Mouse (Mus musculus) lung, postnatal 0 days (tissue): ENCODE data around the gene Zkscan8. TPM values are rescaled to one million over a fixed set of nuclear protein-coding genes. Genes with fewer than 3 reads are reported as not detected.
"Not testable (repeated sequence)": the region's sequence is repeated elsewhere in the genome, so short reads cannot be mapped to it uniquely, and the experiment has no call there.

ENCODE experiments used
- ATAC-seq: fragments of 200-750 bp; cut with Nextera tagmentation; 2 replicates; pipeline ENCODE4 v1.8.0; 2017; ENCODE audit warnings: moderate library complexity
- DNase-seq: peaks from one replicate; pipeline ENCODE4 v3.0.0-alpha.2; 2016; ENCODE audit warnings: low spot score
- H3K27ac ChIP-seq: fragments of 300-500 bp; sonication (generic); 2 replicates; pipeline ENCODE4 v1.5.1; 2014; ENCODE audit warnings: antibody characterized with exemption, mild to moderate bottlenecking, low read length, mixed read lengths
- H3K27me3 ChIP-seq: fragments of 300-500 bp; sonication (generic); replicated peaks from 2 replicates; pipeline ENCODE4 v1.6.1; 2014; ENCODE audit warnings: low read length, mixed read lengths; ENCODE audit not compliant: insufficient read depth
- H3K36me3 ChIP-seq: fragments of 300-500 bp; sonication (generic); 2 replicates; pipeline ENCODE4 v1.6.1; 2014; ENCODE audit warnings: low read length, mixed read lengths; ENCODE audit not compliant: insufficient read depth
- H3K4me1 ChIP-seq: fragments of 300-500 bp; sonication (generic); 2 replicates; pipeline ENCODE4 v1.6.1; 2014; ENCODE audit warnings: antibody characterized with exemption, low read depth, low read length, mixed read lengths; ENCODE audit not compliant: insufficient read depth
- H3K4me2 ChIP-seq: fragments of 300-500 bp; sonication (generic); replicated peaks from 2 replicates; pipeline ENCODE4 v1.6.1; 2014; ENCODE audit warnings: low read depth, mild to moderate bottlenecking, low read length, moderate library complexity, mixed read lengths
- H3K4me3 ChIP-seq: fragments of 300-500 bp; sonication (generic); 2 replicates; pipeline ENCODE4 v1.5.1; 2014; ENCODE audit warnings: low read depth, low read length
- H3K9ac ChIP-seq: fragments of 300-500 bp; sonication (generic); replicated peaks from 2 replicates; pipeline ENCODE4 v1.6.1; 2014; ENCODE audit warnings: low read depth, mild to moderate bottlenecking
- H3K9me3 ChIP-seq: fragments of 300-500 bp; sonication (generic); 2 replicates; pipeline ENCODE4 v1.6.1; 2016; ENCODE audit warnings: low read length, mixed read lengths
- CTCF ChIP-seq: IDR thresholded peaks from 2 replicates; pipeline ENCODE4 v1.5.1; 2016; ENCODE audit warnings: antibody characterized with exemption, mild to moderate bottlenecking
- EP300 ChIP-seq: IDR thresholded peaks from 2 replicates; pipeline ENCODE4 v1.6.1; 2016; ENCODE audit warnings: antibody characterized with exemption, mild to moderate bottlenecking, control low read depth
- WGBS: fragments of 180-500 bp; shearing (Covaris S2); extraction: QIAGEN DNeasy Blood & Tissue Kit; methylation state at CpG from one replicate; pipeline ENCODE4 v1.1.7; 2014; 5-methylcytosine and 5-hydroxymethylcytosine counted together
- polyA plus RNA-seq: library from polyadenylated mRNA; unstranded; fragments of >200 nt; fragmentation: Nextera tagmentation; extraction: Ambion mirVana; gene quantifications from 2 replicates; pipeline ENCODE4 v1.2.1, GENCODE M21; 2015

Gene Zkscan8
- polyA plus RNA-seq, 1 experiment from 2014 or later, result 3.4 TPM

GRCm38 (mm10) chr13:21506221-21506649, 24.7 kb downstream of the Zkscan8 start:
- H3K9me3 ChIP-seq, result no peaks in the 10 kb centered on the region
- H3K27me3 ChIP-seq, result no peaks in the 10 kb centered on the region
- no peaks in the 10 kb centered on the region for H3K4me1 ChIP-seq
- DNase-seq, result peak; percentile 94
- H3K36me3 ChIP-seq, result no peaks in the 10 kb centered on the region
- peak overlapping the region; percentile 9; the same call in 1 of the 2 replicates for H3K9ac ChIP-seq
- 1% methylated on average over 21 of the region's 21 CpGs for WGBS
- peak overlapping the region; percentile 36 for H3K4me2 ChIP-seq
- peak overlapping the region; percentile 60 for H3K27ac ChIP-seq
- TF ChIP-seq EP300, result peak; percentile 63; the same call in 1 of the 2 replicates
- TF ChIP-seq CTCF, result no peak
- peak overlapping the region; percentile 52 for H3K4me3 ChIP-seq
- ATAC-seq, result peak; percentile 100

DNA sequence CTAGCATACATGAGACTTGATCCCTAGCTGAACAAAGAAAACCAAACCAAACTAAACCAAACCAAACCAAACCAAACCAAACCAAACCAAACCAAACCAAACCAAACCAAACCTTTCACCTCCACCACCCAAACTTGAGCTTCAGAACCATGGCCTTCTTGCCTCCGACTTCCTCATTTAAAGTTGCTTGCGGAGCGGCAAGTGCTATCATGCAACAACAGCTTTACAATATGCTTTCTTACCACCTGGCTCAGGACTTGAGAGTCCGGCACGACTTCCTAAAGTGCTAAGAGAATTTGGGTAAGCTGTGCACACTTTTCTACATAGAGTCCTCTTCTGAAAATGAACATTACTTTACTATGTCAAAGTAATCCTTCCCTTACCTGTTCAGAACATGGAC, 28.6 kb downstream of the Zkscan8 start:
- 82% methylated on average over 5 of the region's 5 CpGs for WGBS
- no peak overlapping the region for H3K4me3 ChIP-seq
- H3K9me3 ChIP-seq, result no peaks in the 10 kb centered on the region
- no peaks in the 10 kb centered on the region for H3K27me3 ChIP-seq
- H3K9ac ChIP-seq, result no peak overlapping the region
- no peaks in the 10 kb centered on the region for H3K36me3 ChIP-seq
- no peak overlapping the region for H3K27ac ChIP-seq
- DNase-seq (no peak), ATAC-seq (no peak)
- no peaks in the 10 kb centered on the region for H3K4me1 ChIP-seq
- TF ChIP-seq CTCF (no peak), EP300 (no peak)
- H3K4me2 ChIP-seq, result no peak overlapping the region

DNA sequence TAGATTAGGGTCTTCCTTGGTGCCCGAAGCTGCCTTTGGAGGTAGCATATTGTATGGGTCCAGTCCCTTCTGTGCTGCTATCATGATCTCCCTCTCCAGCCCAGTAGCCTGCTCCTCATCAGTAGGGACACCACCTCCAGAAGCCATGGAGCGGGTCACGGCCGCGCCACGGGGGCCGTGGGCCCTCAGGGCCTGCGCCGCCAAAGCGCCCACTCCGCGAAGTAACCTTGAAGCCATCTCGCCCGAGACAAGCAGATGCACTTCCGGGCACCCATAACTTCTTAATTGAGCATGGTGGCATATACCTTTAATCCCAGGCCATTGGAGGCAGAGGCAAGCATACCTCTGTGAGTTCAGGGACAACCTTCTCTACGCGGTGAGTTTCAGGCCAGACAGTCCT, 29.7 kb downstream of the Zkscan8 start, which contains the start of gene Gm11273:
TSS of gene Gm11273 (minus strand) at position 237 of the 400 bp plus-strand sequence.
- DNase-seq, H3K9me3 ChIP-seq, H3K27me3 ChIP-seq, H3K9ac ChIP-seq, H3K4me3 ChIP-seq, H3K27ac ChIP-seq, H3K4me2 ChIP-seq, ATAC-seq, H3K4me1 ChIP-seq, H3K36me3 ChIP-seq: not testable (repeated sequence)
- WGBS, result 91% methylated on average over 17 of the region's 17 CpGs

- Histone ChIP-seq H3K4me1 (no peaks in the 10 kb centered on the region), H3K9ac (no peak within 1 kb of the TSS), H3K36me3 (no peaks in the 10 kb centered on the region), H3K4me3 (no peak within 1 kb of the TSS), H3K27ac (no peak within 1 kb of the TSS), H3K4me2 (no peak within 1 kb of the TSS), H3K27me3 (no peaks in the 10 kb centered on the region), H3K9me3 (no peaks in the 10 kb centered on the region)
- no peak for ATAC-seq
- WGBS, result 95% methylated on average over 21 of the region's 21 CpGs
- TF ChIP-seq EP300, result no peak
- TF ChIP-seq CTCF, result no peak
- DNase-seq, result no peak
Measured at GRCm38 (mm10) chr13:21495080-21495479, 35.8 kb downstream of the Zkscan8 start, which contains the start of gene AK157302. Gene AK157302, plus strand, starts transcription at chr13:21495223.

DNA sequence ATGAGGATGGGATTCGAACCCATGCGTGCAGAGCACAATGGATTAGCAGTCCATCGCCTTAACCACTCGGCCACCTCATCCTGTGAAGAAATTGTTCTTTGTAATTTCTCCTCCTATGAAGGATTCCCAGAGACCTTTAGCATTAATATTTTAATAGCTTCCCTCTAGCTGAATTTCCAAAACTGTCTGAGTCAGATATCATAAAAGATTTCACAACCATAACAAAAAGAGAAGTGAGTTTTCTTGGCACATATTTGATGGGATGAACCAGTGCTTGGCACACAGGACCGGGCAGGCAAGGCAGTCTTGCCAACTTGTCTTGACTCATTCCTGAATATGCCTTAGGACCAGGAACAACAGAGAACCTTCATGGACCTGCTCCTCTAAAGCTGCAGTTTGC, 38.1 kb downstream of the Zkscan8 start:
- ATAC-seq, result no peak
- Histone ChIP-seq H3K4me3 (no peak overlapping the region), H3K9ac (no peak overlapping the region), H3K9me3 (no peaks in the 10 kb centered on the region), H3K4me2 (no peak overlapping the region), H3K27ac (no peak overlapping the region), H3K4me1 (no peaks in the 10 kb centered on the region), H3K36me3 (no peaks in the 10 kb centered on the region), H3K27me3 (no peaks in the 10 kb centered on the region)
- TF ChIP-seq CTCF (no peak), EP300 (no peak)
- WGBS, result 89% methylated on average over 5 of the region's 5 CpGs
- no peak for DNase-seq

DNA sequence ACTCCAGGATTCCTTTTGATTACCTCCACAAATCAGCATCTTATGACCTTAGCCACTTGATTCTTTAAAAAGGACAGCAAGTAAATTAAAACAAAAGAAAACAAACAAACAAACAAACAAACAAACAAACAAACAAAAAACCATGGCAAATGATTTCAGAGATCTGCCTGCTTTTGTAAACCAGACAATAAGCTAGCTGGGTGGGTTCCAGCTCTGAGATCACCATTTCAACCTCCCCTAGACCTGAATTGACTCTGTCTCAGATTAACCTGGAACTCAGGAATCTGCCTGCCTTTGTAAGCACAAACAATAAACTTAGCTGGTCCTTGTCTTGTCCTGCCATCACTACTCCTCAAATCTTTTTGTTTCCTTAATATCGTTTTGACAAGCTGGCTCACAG, 44.0 kb downstream of the Zkscan8 start:
- H3K27ac ChIP-seq, result no peak overlapping the region
- DNase-seq (no peak), ATAC-seq (no peak)
- H3K9me3 ChIP-seq, result no peaks in the 10 kb centered on the region
- H3K36me3 ChIP-seq, result no peaks in the 10 kb centered on the region
- whole genome bisulfite sequencing, result 88% methylated on average over 1 of the region's 1 CpGs
- no peak overlapping the region for H3K4me3 ChIP-seq
- no peaks in the 10 kb centered on the region for H3K4me1 ChIP-seq
- no peak overlapping the region for H3K4me2 ChIP-seq
- H3K9ac ChIP-seq, result no peak overlapping the region
- TF ChIP-seq EP300 (no peak), CTCF (no peak)
- no peaks in the 10 kb centered on the region for H3K27me3 ChIP-seq
